Mouse (Mus musculus): ENCODE measurements around the gene Cd44. TPM values are rescaled to one million over a fixed set of nuclear protein-coding genes. Genes with fewer than 3 reads are reported as not detected.

Gene Cd44
- polyA plus RNA-seq, 1 experiment from 2014 or later, result 4.1 TPM

GRCm38 (mm10) chr2:102940813-102941361, 39.4 kb upstream of the Cd44 start:
- Histone ChIP-seq H3K9me3 (ENCODE audit: control insufficient read depth, low read length) (no peaks in the 10 kb centered on the region), H3K4me1 (replicated peaks; ENCODE audit: control insufficient read depth, insufficient read depth, low read length) (no peaks in the 10 kb centered on the region), H3K27ac (ENCODE audit: low read depth, low read length) (no peak overlapping the region), H3K4me2 (replicated peaks; ENCODE audit: low read depth, low read length) (no peak overlapping the region), H3K36me3 (ENCODE audit: control insufficient read depth, insufficient read depth, low read length) (no peaks in the 10 kb centered on the region), H3K4me3 (ENCODE audit: low read depth, low read length) (no peak overlapping the region), H3K27me3 (ENCODE audit: control insufficient read depth, insufficient read depth, low read length) (no peaks in the 10 kb centered on the region), H3K9ac (ENCODE audit: low read depth, low read length) (no peak overlapping the region)
- 59% methylated on average over 8 of the region's 8 CpGs for WGBS
- ATAC-seq (ENCODE audit: low FRiP score), result no peak
- DNase-seq (ENCODE audit: low spot score), result no peak

- no peak overlapping the region for H3K9ac ChIP-seq (ENCODE audit: low read depth, low read length)
- no peak overlapping the region for H3K4me2 ChIP-seq (replicated peaks; ENCODE audit: low read depth, low read length)
- no peak for DNase-seq (ENCODE audit: low spot score)
- 94% methylated on average over 8 of the region's 8 CpGs for WGBS
- H3K27me3 ChIP-seq (ENCODE audit: control insufficient read depth, insufficient read depth, low read length), result no peaks in the 10 kb centered on the region
- H3K27ac ChIP-seq (ENCODE audit: low read depth, low read length), result no peak overlapping the region
- H3K36me3 ChIP-seq (ENCODE audit: control insufficient read depth, insufficient read depth, low read length), result no peaks in the 10 kb centered on the region
- H3K4me3 ChIP-seq (ENCODE audit: low read depth, low read length), result no peak overlapping the region
- ATAC-seq (ENCODE audit: low FRiP score), result no peak
- H3K9me3 ChIP-seq (ENCODE audit: control insufficient read depth, low read length), result no peaks in the 10 kb centered on the region
- no peaks in the 10 kb centered on the region for H3K4me1 ChIP-seq (replicated peaks; ENCODE audit: control insufficient read depth, insufficient read depth, low read length)
These were observed 38.7 kb upstream of the Cd44 start for GRCm38 (mm10) chr2:102940158-102940557.

GRCm38 (mm10) chr2:102936886-102937285, 35.4 kb upstream of the Cd44 start:
- H3K27me3 ChIP-seq (ENCODE audit: control insufficient read depth, insufficient read depth, low read length), result no peaks in the 10 kb centered on the region
- no peak overlapping the region for H3K4me3 ChIP-seq (ENCODE audit: low read depth, low read length)
- H3K4me1 ChIP-seq (replicated peaks; ENCODE audit: control insufficient read depth, insufficient read depth, low read length), result no peaks in the 10 kb centered on the region
- 51% methylated on average over 3 of the region's 3 CpGs for WGBS
- no peak overlapping the region for H3K9ac ChIP-seq (ENCODE audit: low read depth, low read length)
- no peak overlapping the region for H3K4me2 ChIP-seq (replicated peaks; ENCODE audit: low read depth, low read length)
- ATAC-seq (ENCODE audit: low FRiP score), result no peak
- no peaks in the 10 kb centered on the region for H3K36me3 ChIP-seq (ENCODE audit: control insufficient read depth, insufficient read depth, low read length)
- no peak overlapping the region for H3K27ac ChIP-seq (ENCODE audit: low read depth, low read length)
- no peaks in the 10 kb centered on the region for H3K9me3 ChIP-seq (ENCODE audit: control insufficient read depth, low read length)
- DNase-seq (ENCODE audit: low spot score), result no peak

GRCm38 (mm10) chr2:102934834-102935233, 33.4 kb upstream of the Cd44 start:
- Histone ChIP-seq H3K9ac (ENCODE audit: low read depth, low read length) (no peak overlapping the region), H3K9me3 (ENCODE audit: control insufficient read depth, low read length) (no peaks in the 10 kb centered on the region), H3K4me2 (replicated peaks; ENCODE audit: low read depth, low read length) (no peak overlapping the region), H3K27me3 (ENCODE audit: control insufficient read depth, insufficient read depth, low read length) (no peaks in the 10 kb centered on the region), H3K36me3 (ENCODE audit: control insufficient read depth, insufficient read depth, low read length) (no peaks in the 10 kb centered on the region), H3K4me3 (ENCODE audit: low read depth, low read length) (no peak overlapping the region), H3K27ac (ENCODE audit: low read depth, low read length) (no peak overlapping the region), H3K4me1 (replicated peaks; ENCODE audit: control insufficient read depth, insufficient read depth, low read length) (no peaks in the 10 kb centered on the region)
- no peak for ATAC-seq (ENCODE audit: low FRiP score)
- WGBS, result 85% methylated on average over 3 of the region's 3 CpGs
- no peak for DNase-seq (ENCODE audit: low spot score)

GRCm38 (mm10) chr2:102933787-102934186, 32.3 kb upstream of the Cd44 start:
- Histone ChIP-seq H3K27ac (ENCODE audit: low read depth, low read length) (no peak overlapping the region), H3K4me1 (replicated peaks; ENCODE audit: control insufficient read depth, insufficient read depth, low read length) (no peaks in the 10 kb centered on the region), H3K36me3 (ENCODE audit: control insufficient read depth, insufficient read depth, low read length) (no peaks in the 10 kb centered on the region), H3K4me2 (replicated peaks; ENCODE audit: low read depth, low read length) (no peak overlapping the region), H3K9ac (ENCODE audit: low read depth, low read length) (no peak overlapping the region), H3K4me3 (ENCODE audit: low read depth, low read length) (no peak overlapping the region), H3K27me3 (ENCODE audit: control insufficient read depth, insufficient read depth, low read length) (no peaks in the 10 kb centered on the region), H3K9me3 (ENCODE audit: control insufficient read depth, low read length) (no peaks in the 10 kb centered on the region)
- no peak for DNase-seq (ENCODE audit: low spot score)
- ATAC-seq (ENCODE audit: low FRiP score), result no peak

- ATAC-seq (ENCODE audit: low FRiP score), result no peak
These were observed 31.7 kb upstream of the Cd44 start for GRCm38 (mm10) chr2:102933142-102933541.

GRCm38 (mm10) chr2:102932667-102933066, 31.2 kb upstream of the Cd44 start:
- no peak for DNase-seq (ENCODE audit: low spot score)
- Histone ChIP-seq H3K9me3 (ENCODE audit: control insufficient read depth, low read length) (no peaks in the 10 kb centered on the region), H3K4me3 (ENCODE audit: low read depth, low read length) (no peak overlapping the region), H3K27ac (ENCODE audit: low read depth, low read length) (no peak overlapping the region), H3K27me3 (ENCODE audit: control insufficient read depth, insufficient read depth, low read length) (no peaks in the 10 kb centered on the region), H3K4me2 (replicated peaks; ENCODE audit: low read depth, low read length) (no peak overlapping the region), H3K9ac (ENCODE audit: low read depth, low read length) (no peak overlapping the region), H3K4me1 (replicated peaks; ENCODE audit: control insufficient read depth, insufficient read depth, low read length) (no peaks in the 10 kb centered on the region), H3K36me3 (ENCODE audit: control insufficient read depth, insufficient read depth, low read length) (no peaks in the 10 kb centered on the region)
- no peak for ATAC-seq (ENCODE audit: low FRiP score)
- 37% methylated on average over 1 of the region's 1 CpGs for WGBS

More at GRCm38 (mm10) chr2:102933142-102933541, 31.7 kb upstream of the Cd44 start:
- Histone ChIP-seq H3K36me3 (ENCODE audit: control insufficient read depth, insufficient read depth, low read length) (no peaks in the 10 kb centered on the region), H3K4me1 (replicated peaks; ENCODE audit: control insufficient read depth, insufficient read depth, low read length) (no peaks in the 10 kb centered on the region), H3K27ac (ENCODE audit: low read depth, low read length) (no peak overlapping the region), H3K4me2 (replicated peaks; ENCODE audit: low read depth, low read length) (no peak overlapping the region), H3K9me3 (ENCODE audit: control insufficient read depth, low read length) (no peaks in the 10 kb centered on the region), H3K4me3 (ENCODE audit: low read depth, low read length) (no peak overlapping the region), H3K27me3 (ENCODE audit: control insufficient read depth, insufficient read depth, low read length) (no peaks in the 10 kb centered on the region), H3K9ac (ENCODE audit: low read depth, low read length) (no peak overlapping the region)
- WGBS, result 37% methylated on average over 4 of the region's 4 CpGs
- DNase-seq (ENCODE audit: low spot score), result peak; percentile 27

- ATAC-seq (ENCODE audit: low FRiP score), result no peak
- H3K4me2 ChIP-seq (replicated peaks; ENCODE audit: low read depth, low read length), result no peak overlapping the region
These were observed 26.7 kb upstream of the Cd44 start for GRCm38 (mm10) chr2:102928211-102928610.

GRCm38 (mm10) chr2:102924480-102924879, 23.0 kb upstream of the Cd44 start:
- no peak for ATAC-seq (ENCODE audit: low FRiP score)
- Histone ChIP-seq H3K27me3 (ENCODE audit: control insufficient read depth, insufficient read depth, low read length) (no peaks in the 10 kb centered on the region), H3K27ac (ENCODE audit: low read depth, low read length) (no peak overlapping the region), H3K4me3 (ENCODE audit: low read depth, low read length) (no peak overlapping the region), H3K4me1 (replicated peaks; ENCODE audit: control insufficient read depth, insufficient read depth, low read length) (no peaks in the 10 kb centered on the region), H3K9me3 (ENCODE audit: control insufficient read depth, low read length) (no peaks in the 10 kb centered on the region), H3K9ac (ENCODE audit: low read depth, low read length) (no peak overlapping the region), H3K36me3 (ENCODE audit: control insufficient read depth, insufficient read depth, low read length) (no peaks in the 10 kb centered on the region), H3K4me2 (replicated peaks; ENCODE audit: low read depth, low read length) (no peak overlapping the region)
- 77% methylated on average over 1 of the region's 1 CpGs for WGBS
- DNase-seq (ENCODE audit: low spot score), result no peak

More at GRCm38 (mm10) chr2:102928211-102928610, 26.7 kb upstream of the Cd44 start:
- Histone ChIP-seq H3K9me3 (ENCODE audit: control insufficient read depth, low read length) (no peaks in the 10 kb centered on the region), H3K27ac (ENCODE audit: low read depth, low read length) (no peak overlapping the region), H3K27me3 (ENCODE audit: control insufficient read depth, insufficient read depth, low read length) (no peaks in the 10 kb centered on the region), H3K4me3 (ENCODE audit: low read depth, low read length) (no peak overlapping the region), H3K4me1 (replicated peaks; ENCODE audit: control insufficient read depth, insufficient read depth, low read length) (no peaks in the 10 kb centered on the region), H3K9ac (ENCODE audit: low read depth, low read length) (no peak overlapping the region), H3K36me3 (ENCODE audit: control insufficient read depth, insufficient read depth, low read length) (no peaks in the 10 kb centered on the region)
- no peak for DNase-seq (ENCODE audit: low spot score)
